Mouse (Mus musculus) midbrain, embryonic 12.5 days (tissue): ENCODE data around the gene Gm21976. TPM values are rescaled to one million over a fixed set of nuclear protein-coding genes. Genes with fewer than 3 reads are reported as not detected.

Experiments used
- ATAC-seq: fragments of 200-750 bp; cut with Nextera tagmentation; 2 replicates; pipeline ENCODE4 v1.8.0; 2017; ENCODE audit warnings: low read depth, moderate TSS enrichment, moderate library complexity; ENCODE audit not compliant: low FRiP score
- H3K27ac ChIP-seq: fragments of 300-500 bp; sonication (generic); replicated peaks from 2 replicates; pipeline ENCODE4 v1.5.1; 2016; ENCODE audit warnings: mild to moderate bottlenecking
- H3K27me3 ChIP-seq: fragments of 300-500 bp; sonication (generic); 2 replicates; pipeline ENCODE4 v1.6.1; 2016; ENCODE audit warnings: mild to moderate bottlenecking
- H3K36me3 ChIP-seq: fragments of 300-500 bp; sonication (generic); 2 replicates; pipeline ENCODE4 v1.6.1; 2016
- H3K4me1 ChIP-seq: fragments of 300-500 bp; sonication (generic); 2 replicates; pipeline ENCODE4 v1.6.1; 2016
- H3K4me2 ChIP-seq: fragments of 300-500 bp; sonication (generic); replicated peaks from 2 replicates; pipeline ENCODE4 v1.6.1; 2016; ENCODE audit warnings: mild to moderate bottlenecking, moderate library complexity
- H3K4me3 ChIP-seq: fragments of 300-500 bp; sonication (generic); 2 replicates; pipeline ENCODE4 v1.5.1; 2016; ENCODE audit warnings: mild to moderate bottlenecking
- H3K9ac ChIP-seq: fragments of 300-500 bp; sonication (generic); replicated peaks from 2 replicates; pipeline ENCODE4 v1.6.1; 2016; ENCODE audit warnings: mild to moderate bottlenecking, moderate library complexity
- H3K9me3 ChIP-seq: fragments of 300-500 bp; sonication (generic); 2 replicates; pipeline ENCODE4 v1.6.1; 2016; ENCODE audit warnings: mild to moderate bottlenecking
- WGBS: fragments of 180-500 bp; shearing (Covaris S2); methylation state at CpG from one replicate; pipeline ENCODE4 v1.1.7; 2016; 5-methylcytosine and 5-hydroxymethylcytosine counted together
- polyA plus RNA-seq: library from polyadenylated mRNA; unstranded; fragments of >200 nt; fragmentation: Nextera tagmentation; extraction: Ambion mirVana; gene quantifications from 2 replicates; pipeline ENCODE4 v1.2.1, GENCODE M21; 2016

The Gm21976 gene
- polyA plus RNA-seq: not detected in 2 replicates

GRCm38 (mm10) chr13:98279686-98280085 lies at the start of gene Gm21976:
Gene Gm21976, plus strand, starts transcription at chr13:98279887.
- Histone ChIP-seq H3K4me1 (no peaks in the 10 kb centered on the region), H3K9ac (no peak within 1 kb of the TSS), H3K4me2 (no peak within 1 kb of the TSS), H3K36me3 (peaks cover 12% of the 10 kb centered on the region), H3K27me3 (no peaks in the 10 kb centered on the region), H3K4me3 (no peak within 1 kb of the TSS), H3K9me3 (no peaks in the 10 kb centered on the region), H3K27ac (no peak within 1 kb of the TSS)
- ATAC-seq: no peak
- 82% methylated on average over 5 of the region's 5 CpGs for WGBS

DNA sequence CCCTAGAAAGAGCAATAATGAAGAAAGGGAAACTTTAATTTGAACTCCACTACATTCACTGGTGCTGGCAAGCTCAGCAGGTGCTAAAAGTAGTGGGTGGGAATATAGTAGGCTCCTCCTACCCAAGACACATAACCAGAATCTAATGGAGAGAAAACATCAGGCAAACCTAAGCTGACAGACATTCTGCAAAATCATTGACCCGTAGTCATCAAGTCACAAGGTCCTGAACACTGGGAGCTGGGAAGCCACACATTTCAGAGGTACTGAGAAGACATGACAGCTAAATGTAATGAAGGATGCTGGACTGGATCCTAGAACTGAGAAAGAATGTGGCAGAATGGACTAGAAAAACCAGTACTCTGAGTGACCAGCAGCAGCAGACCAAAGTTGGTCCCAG lies 49.2 kb upstream of the Gm21976 start:
- no peak overlapping the region for H3K4me2 ChIP-seq
- H3K4me1 ChIP-seq: no peaks in the 10 kb centered on the region
- no peak for ATAC-seq
- no peaks in the 10 kb centered on the region for H3K27me3 ChIP-seq
- H3K36me3 ChIP-seq: no peaks in the 10 kb centered on the region
- no peak overlapping the region for H3K9ac ChIP-seq
- H3K9me3 ChIP-seq: no peaks in the 10 kb centered on the region
- H3K4me3 ChIP-seq: no peak overlapping the region
- 97% methylated on average over 1 of the region's 1 CpGs for WGBS
- no peak overlapping the region for H3K27ac ChIP-seq

DNA sequence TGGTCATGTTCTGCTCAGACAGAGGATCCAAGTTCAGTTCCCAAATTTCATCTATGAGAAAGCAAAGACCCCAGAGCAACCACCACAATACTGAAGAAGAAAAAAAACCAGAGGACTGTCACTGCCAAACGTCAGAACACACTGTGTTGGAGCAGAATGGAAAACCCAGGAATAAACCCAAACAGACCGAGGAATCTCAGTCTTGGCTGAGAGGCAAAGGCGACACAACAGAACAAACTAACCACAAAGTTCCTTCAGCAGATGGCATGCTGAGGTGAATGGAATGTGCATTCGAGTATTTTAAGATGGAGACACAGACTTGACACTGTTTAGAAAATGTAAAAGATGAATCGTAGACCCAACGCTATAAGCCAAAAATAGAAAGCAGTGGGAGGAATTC lies 44.2 kb upstream of the Gm21976 start:
- no peak overlapping the region for H3K4me2 ChIP-seq
- 83% methylated on average over 6 of the region's 6 CpGs for WGBS
- no peaks in the 10 kb centered on the region for H3K27me3 ChIP-seq
- no peaks in the 10 kb centered on the region for H3K4me1 ChIP-seq
- no peaks in the 10 kb centered on the region for H3K36me3 ChIP-seq
- H3K9ac ChIP-seq: no peak overlapping the region
- no peak overlapping the region for H3K27ac ChIP-seq
- no peak overlapping the region for H3K4me3 ChIP-seq
- ATAC-seq: no peak
- no peaks in the 10 kb centered on the region for H3K9me3 ChIP-seq

DNA sequence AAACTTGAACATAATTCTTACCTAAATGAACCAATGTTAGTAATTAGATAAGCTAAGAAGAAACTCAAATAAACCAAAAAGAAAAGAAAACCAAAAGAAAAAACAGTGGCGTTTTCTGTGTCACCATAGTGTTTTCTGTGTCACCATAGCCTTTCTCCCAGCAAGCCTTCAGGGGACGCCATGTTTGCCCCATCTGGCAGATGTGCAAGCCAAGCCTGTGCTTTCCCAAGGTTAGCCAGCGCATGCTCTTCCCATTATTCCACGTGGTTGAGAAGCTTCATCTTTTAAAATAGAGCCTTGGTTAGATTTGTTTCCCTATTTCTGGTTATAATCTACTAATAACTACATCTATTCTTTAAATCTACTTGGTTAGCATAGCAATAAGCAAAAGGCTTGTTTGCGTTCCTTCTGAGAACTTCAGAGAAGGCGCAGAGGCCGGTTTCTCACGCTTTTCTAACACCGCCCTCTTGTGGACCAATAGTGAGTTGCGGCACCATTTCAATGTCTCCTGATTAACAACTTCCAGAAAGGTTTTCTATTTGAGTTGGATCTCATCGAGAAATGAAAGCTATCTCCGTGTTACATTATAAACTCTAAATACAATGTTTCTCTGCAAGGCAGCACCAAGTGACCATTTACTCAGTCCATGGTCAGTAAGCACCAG lies 39.6 kb upstream of the Gm21976 start:
- H3K4me3 ChIP-seq: no peak overlapping the region
- no peak overlapping the region for H3K27ac ChIP-seq
- peaks cover 4% of the 10 kb centered on the region; the same call in 1 of the 2 replicates for H3K27me3 ChIP-seq
- no peaks in the 10 kb centered on the region for H3K9me3 ChIP-seq
- no peak for ATAC-seq
- H3K9ac ChIP-seq: no peak overlapping the region
- no peak overlapping the region for H3K4me2 ChIP-seq
- H3K36me3 ChIP-seq: no peaks in the 10 kb centered on the region
- WGBS: 20% methylated on average over 12 of the region's 12 CpGs
- H3K4me1 ChIP-seq: no peaks in the 10 kb centered on the region

GRCm38 (mm10) chr13:98241531-98242282 lies 38.0 kb upstream of the Gm21976 start:
- ATAC-seq: no peak
- H3K4me3 ChIP-seq: no peak overlapping the region
- WGBS: 79% methylated on average over 9 of the region's 9 CpGs

GRCm38 (mm10) chr13:98244571-98245350 lies 34.9 kb upstream of the Gm21976 start:
- Histone ChIP-seq H3K36me3 (peaks cover 23% of the 10 kb centered on the region), H3K4me1 (no peaks in the 10 kb centered on the region), H3K4me2 (no peak overlapping the region), H3K9ac (no peak overlapping the region), H3K27me3 (peaks cover 4% of the 10 kb centered on the region; the same call in 1 of the 2 replicates), H3K9me3 (no peaks in the 10 kb centered on the region), H3K27ac (no peak overlapping the region), H3K4me3 (no peak overlapping the region)
- no peak for ATAC-seq
- WGBS: 72% methylated on average over 5 of the region's 5 CpGs

More at GRCm38 (mm10) chr13:98241531-98242282, 38.0 kb upstream of the Gm21976 start:
- Histone ChIP-seq H3K27me3 (peaks cover 4% of the 10 kb centered on the region; the same call in 1 of the 2 replicates), H3K9ac (no peak overlapping the region), H3K4me1 (no peaks in the 10 kb centered on the region), H3K4me2 (no peak overlapping the region), H3K27ac (no peak overlapping the region), H3K9me3 (no peaks in the 10 kb centered on the region), H3K36me3 (no peaks in the 10 kb centered on the region)

- Histone ChIP-seq H3K27me3 (peaks cover 4% of the 10 kb centered on the region; the same call in 1 of the 2 replicates), H3K4me2 (no peak overlapping the region), H3K9me3 (no peaks in the 10 kb centered on the region), H3K4me3 (no peak overlapping the region), H3K4me1 (no peaks in the 10 kb centered on the region), H3K9ac (no peak overlapping the region), H3K27ac (no peak overlapping the region), H3K36me3 (peaks cover 29% of the 10 kb centered on the region)
- ATAC-seq: no peak
- whole genome bisulfite sequencing: 78% methylated on average over 7 of the region's 7 CpGs
Observed at GRCm38 (mm10) chr13:98245386-98245785, 34.3 kb upstream of the Gm21976 start.

- peaks cover 65% of the 10 kb centered on the region for H3K36me3 ChIP-seq
- 87% methylated on average over 10 of the region's 10 CpGs for WGBS
- no peak for ATAC-seq
Observed at GRCm38 (mm10) chr13:98249594-98249993, 30.1 kb upstream of the Gm21976 start.

GRCm38 (mm10) chr13:98254921-98255320 lies 24.8 kb upstream of the Gm21976 start:
- Histone ChIP-seq H3K4me1 (no peaks in the 10 kb centered on the region), H3K4me2 (no peak overlapping the region), H3K4me3 (no peak overlapping the region), H3K36me3 (peaks cover 86% of the 10 kb centered on the region), H3K9me3 (no peaks in the 10 kb centered on the region), H3K9ac (no peak overlapping the region), H3K27ac (no peak overlapping the region), H3K27me3 (no peaks in the 10 kb centered on the region)
- WGBS: 77% methylated on average over 9 of the region's 9 CpGs
- no peak for ATAC-seq

More at GRCm38 (mm10) chr13:98249594-98249993, 30.1 kb upstream of the Gm21976 start:
- H3K27me3 ChIP-seq: no peaks in the 10 kb centered on the region
- no peak overlapping the region for H3K27ac ChIP-seq
- H3K4me2 ChIP-seq: no peak overlapping the region
- no peak overlapping the region for H3K4me3 ChIP-seq
- H3K9ac ChIP-seq: no peak overlapping the region
- no peaks in the 10 kb centered on the region for H3K9me3 ChIP-seq
- no peaks in the 10 kb centered on the region for H3K4me1 ChIP-seq

DNA sequence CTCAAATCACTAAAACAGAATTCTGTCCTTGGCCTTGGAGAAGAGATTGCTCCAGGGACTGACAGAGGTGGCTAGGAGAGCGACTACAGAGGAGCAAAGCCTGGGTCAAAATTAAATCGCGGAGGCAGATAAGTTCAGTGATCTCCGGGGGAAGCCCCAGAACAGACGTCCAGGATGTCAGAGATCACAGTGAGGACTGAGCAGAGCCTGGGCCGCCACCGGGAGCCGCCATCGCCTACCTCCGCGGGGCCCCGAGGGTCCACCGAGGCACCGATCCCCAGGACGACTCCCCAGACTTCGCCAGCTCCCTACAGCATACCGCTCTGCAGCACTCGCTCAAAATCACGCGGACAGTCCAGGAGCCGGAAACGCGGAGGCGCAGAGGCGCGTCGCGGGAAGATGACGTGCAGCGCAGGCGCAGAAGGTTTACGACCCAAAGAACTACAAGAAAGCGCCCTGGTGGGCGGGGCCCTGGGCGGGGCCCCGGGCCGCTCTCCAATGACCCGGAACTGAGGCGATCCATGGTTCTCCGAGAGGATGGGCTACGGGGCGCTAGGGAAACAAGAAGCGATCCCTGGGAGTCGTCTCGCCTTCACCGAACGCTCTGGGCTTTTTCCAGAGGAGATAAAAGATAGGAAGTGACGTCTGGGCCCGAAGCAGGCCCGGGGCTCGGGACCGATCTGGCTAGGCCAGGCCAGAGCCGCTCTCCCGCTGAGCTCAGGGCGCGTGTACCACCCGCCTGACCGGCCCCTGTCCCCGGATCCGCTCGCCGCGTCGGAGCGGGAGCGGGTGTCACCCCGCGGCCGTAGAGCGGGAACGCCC lies 16.8 kb upstream of the Gm21976 start, which contains the start of the genes Utp15 and Ankra2:
Utp15 (minus strand) TSS at position 406 of the 822 bp plus-strand sequence.
Ankra2 (plus strand) TSS at position 439 of the 822 bp plus-strand sequence.
- WGBS: under 1% methylated on average over 70 of the region's 71 CpGs
- peak within 1 kb of the TSS; percentile 88 for H3K27ac ChIP-seq
- peak within 1 kb of the TSS; percentile 86 for H3K4me3 ChIP-seq
- peaks cover 31% of the 10 kb centered on the region for H3K36me3 ChIP-seq
- H3K4me1 ChIP-seq: peaks cover 18% of the 10 kb centered on the region
- H3K27me3 ChIP-seq: no peaks in the 10 kb centered on the region
- H3K4me2 ChIP-seq: peak within 1 kb of the TSS; percentile 73
- no peaks in the 10 kb centered on the region for H3K9me3 ChIP-seq
- ATAC-seq: peak; percentile 98
- H3K9ac ChIP-seq: peak within 1 kb of the TSS; percentile 86

GRCm38 (mm10) chr13:98263458-98263987 lies 16.2 kb upstream of the Gm21976 start:
- peaks cover 31% of the 10 kb centered on the region for H3K36me3 ChIP-seq
- peak overlapping the region; percentile 86 for H3K4me3 ChIP-seq
- H3K27ac ChIP-seq: peak overlapping the region; percentile 88
- no peaks in the 10 kb centered on the region for H3K9me3 ChIP-seq
- peak overlapping the region; percentile 73 for H3K4me2 ChIP-seq
- H3K4me1 ChIP-seq: peaks cover 18% of the 10 kb centered on the region
- no peak; the same call in 1 of the 2 replicates for ATAC-seq
- H3K9ac ChIP-seq: peak overlapping the region; percentile 86
- H3K27me3 ChIP-seq: no peaks in the 10 kb centered on the region
- WGBS: 1% methylated on average over 16 of the region's 16 CpGs
